Mouse (Mus musculus) heart, embryonic 12.5 days (tissue): ENCODE data around the gene Cables2. TPM values are rescaled to one million over a fixed set of nuclear protein-coding genes. Genes with fewer than 3 reads are reported as not detected.

ENCODE experiments used
- ATAC-seq: fragments of 200-750 bp; cut with Nextera tagmentation; 2 replicates; pipeline ENCODE4 v1.8.0; 2017; ENCODE audit warnings: moderate TSS enrichment, moderate library complexity; ENCODE audit not compliant: insufficient number of reproducible peaks, low FRiP score
- H3K27ac ChIP-seq: fragments of 300-500 bp; sonication (generic); 2 replicates; pipeline ENCODE4 v1.5.1; 2016; ENCODE audit warnings: mild to moderate bottlenecking, moderate library complexity; ENCODE audit not compliant: poor library complexity, severe bottlenecking
- H3K27me3 ChIP-seq: fragments of 300-500 bp; sonication (generic); replicated peaks from 2 replicates; pipeline ENCODE4 v1.6.1; 2016; ENCODE audit warnings: mild to moderate bottlenecking, moderate library complexity
- H3K36me3 ChIP-seq: fragments of 300-500 bp; sonication (generic); 2 replicates; pipeline ENCODE4 v1.6.1; 2016; ENCODE audit warnings: mild to moderate bottlenecking, moderate library complexity
- H3K4me1 ChIP-seq: fragments of 300-500 bp; sonication (generic); replicated peaks from 2 replicates; pipeline ENCODE4 v1.6.1; 2016; ENCODE audit warnings: mild to moderate bottlenecking
- H3K4me2 ChIP-seq: fragments of 300-500 bp; sonication (generic); 2 replicates; pipeline ENCODE4 v1.6.1; 2016; ENCODE audit warnings: mild to moderate bottlenecking, moderate library complexity
- H3K4me3 ChIP-seq: fragments of 300-500 bp; sonication (generic); 2 replicates; pipeline ENCODE4 v1.5.1; 2016; ENCODE audit warnings: mild to moderate bottlenecking
- H3K9ac ChIP-seq: fragments of 300-500 bp; sonication (generic); 2 replicates; pipeline ENCODE4 v1.6.1; 2016; ENCODE audit warnings: mild to moderate bottlenecking, moderate library complexity
- H3K9me3 ChIP-seq: fragments of 300-500 bp; sonication (generic); replicated peaks from 2 replicates; pipeline ENCODE4 v1.6.1; 2016; ENCODE audit warnings: mild to moderate bottlenecking, moderate library complexity
- WGBS: fragments of 180-500 bp; shearing (Covaris S2); methylation state at CpG from one replicate; pipeline ENCODE4 v1.1.7; 2016; 5-methylcytosine and 5-hydroxymethylcytosine counted together
- polyA plus RNA-seq: library from polyadenylated mRNA; unstranded; fragments of >200 nt; fragmentation: Nextera tagmentation; extraction: Ambion mirVana; gene quantifications from 2 replicates; pipeline ENCODE4 v1.2.1, GENCODE M21; 2016

The Cables2 gene
- 15.8 and 16.2 TPM in 2 replicates for polyA plus RNA-seq

GRCm38 (mm10) chr2:180273394-180274244 is at the start of gene Cables2:
Gene Cables2 (minus strand): TSS chr2:180273496.
- H3K4me3 ChIP-seq = peak within 1 kb of the TSS; percentile 83
- peaks cover 10% of the 10 kb centered on the region for H3K36me3 ChIP-seq
- no peaks in the 10 kb centered on the region for H3K27me3 ChIP-seq
- peak within 1 kb of the TSS; percentile 93 for H3K9ac ChIP-seq
- H3K4me1 ChIP-seq = peaks cover 56% of the 10 kb centered on the region
- 7% methylated on average over 68 of the region's 68 CpGs for WGBS
- no peaks in the 10 kb centered on the region for H3K9me3 ChIP-seq
- ATAC-seq = peak; percentile 93
- H3K27ac ChIP-seq = peak within 1 kb of the TSS; percentile 61; the same call in 1 of the 2 replicates
- peak within 1 kb of the TSS; percentile 94 for H3K4me2 ChIP-seq

DNA sequence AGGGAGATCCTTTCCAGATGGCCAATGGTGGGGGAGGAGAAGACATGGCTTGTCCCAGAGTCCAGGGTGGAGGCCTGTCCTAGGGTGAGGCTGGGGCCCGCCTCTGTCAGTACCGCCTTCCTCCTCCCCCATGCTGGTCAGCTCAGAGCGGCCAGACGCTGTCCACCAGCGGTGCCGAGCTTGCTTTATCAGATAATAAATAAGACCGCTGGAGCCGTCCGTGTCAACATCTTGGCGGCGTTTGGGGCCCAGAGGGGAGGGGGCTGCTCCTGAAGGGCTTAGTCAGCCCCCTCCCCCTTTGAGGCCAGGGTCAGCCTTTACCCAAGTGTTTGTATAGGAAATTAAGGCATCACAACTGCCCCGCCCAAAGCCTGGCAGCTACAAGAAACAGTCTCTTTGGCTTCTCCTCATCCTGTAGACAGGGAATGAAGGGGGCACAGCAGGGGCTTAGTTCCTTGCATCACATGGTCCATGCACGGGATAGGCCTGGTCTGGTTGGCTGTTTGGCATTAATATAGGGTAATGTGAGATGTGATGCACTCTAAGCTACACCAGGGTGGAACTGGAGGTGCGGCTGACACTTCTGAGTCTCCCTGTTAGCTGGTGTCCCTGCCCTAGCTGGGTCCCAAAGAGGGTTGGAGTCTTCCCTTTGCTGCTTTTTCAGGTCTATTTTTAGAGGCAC is 49.5 kb upstream of the Cables2 start:
- no peak overlapping the region for H3K4me3 ChIP-seq
- WGBS = 3% methylated on average over 14 of the region's 14 CpGs
- peak overlapping the region; percentile 55 for H3K4me2 ChIP-seq
- peak overlapping the region; percentile 87 for H3K27ac ChIP-seq
- no peak overlapping the region for H3K9ac ChIP-seq
- H3K4me1 ChIP-seq = peaks cover 72% of the 10 kb centered on the region
- no peaks in the 10 kb centered on the region for H3K27me3 ChIP-seq
- peak; percentile 82 for ATAC-seq
- H3K36me3 ChIP-seq = peaks cover 37% of the 10 kb centered on the region
- no peaks in the 10 kb centered on the region for H3K9me3 ChIP-seq

DNA sequence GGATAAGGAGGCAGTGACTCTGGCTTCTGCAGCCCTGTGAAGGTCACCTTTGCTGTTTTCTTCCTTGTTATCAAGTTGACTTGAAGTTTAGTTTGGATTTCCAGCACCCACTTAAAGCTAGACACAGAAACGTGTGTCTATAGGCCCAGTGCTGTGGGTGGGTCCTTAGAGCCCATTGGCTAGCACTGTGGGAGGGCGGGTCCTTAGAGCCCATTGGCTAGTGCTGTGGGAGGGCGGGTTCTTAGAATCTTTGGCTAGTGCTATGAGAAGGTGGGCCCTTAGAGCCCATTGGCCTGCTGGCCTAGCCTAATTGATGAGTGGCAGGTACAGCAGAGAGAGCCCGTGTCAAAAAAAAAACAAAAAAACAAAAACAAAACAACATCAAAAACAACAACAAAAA is 46.9 kb upstream of the Cables2 start:
- Histone ChIP-seq H3K4me2 (no peak overlapping the region), H3K4me1 (peaks cover 72% of the 10 kb centered on the region), H3K9ac (no peak overlapping the region), H3K27ac (peak overlapping the region; percentile 31), H3K36me3 (peaks cover 11% of the 10 kb centered on the region), H3K27me3 (no peaks in the 10 kb centered on the region), H3K9me3 (no peaks in the 10 kb centered on the region), H3K4me3 (no peak overlapping the region)
- no peak for ATAC-seq
- WGBS = 66% methylated on average over 4 of the region's 4 CpGs

DNA sequence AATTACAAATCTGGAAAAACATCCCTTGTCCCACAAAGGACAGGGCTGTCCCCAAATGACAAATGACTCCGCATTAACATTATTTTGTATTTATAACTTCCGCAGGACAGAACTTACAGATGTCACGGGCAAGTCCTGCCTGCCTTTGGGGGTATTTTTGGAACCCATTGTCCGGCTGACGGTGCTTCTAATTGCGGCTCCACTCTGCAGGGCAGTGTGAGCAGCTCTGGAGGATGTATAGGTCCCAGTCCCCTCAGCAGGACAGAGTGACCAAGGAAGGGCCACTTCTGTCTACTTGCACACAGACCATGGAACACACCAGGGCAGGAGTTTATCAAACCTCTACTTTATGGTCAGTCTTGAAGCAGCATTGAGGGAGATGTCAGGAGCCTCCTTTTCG is 44.3 kb upstream of the Cables2 start:
- H3K36me3 ChIP-seq = no peaks in the 10 kb centered on the region
- 48% methylated on average over 7 of the region's 7 CpGs for WGBS
- no peak overlapping the region for H3K4me2 ChIP-seq
- peaks cover 47% of the 10 kb centered on the region for H3K4me1 ChIP-seq
- H3K27ac ChIP-seq = peak overlapping the region; percentile 67
- H3K4me3 ChIP-seq = no peak overlapping the region
- no peak for ATAC-seq
- H3K9me3 ChIP-seq = no peaks in the 10 kb centered on the region
- H3K27me3 ChIP-seq = no peaks in the 10 kb centered on the region
- H3K9ac ChIP-seq = peak overlapping the region; percentile 53

- H3K36me3 ChIP-seq = no peaks in the 10 kb centered on the region
- ATAC-seq = no peak
- H3K27me3 ChIP-seq = no peaks in the 10 kb centered on the region
- no peak overlapping the region for H3K4me3 ChIP-seq
- WGBS = 80% methylated on average over 2 of the region's 2 CpGs
- no peaks in the 10 kb centered on the region for H3K9me3 ChIP-seq
- H3K4me1 ChIP-seq = peaks cover 40% of the 10 kb centered on the region
- no peak overlapping the region for H3K4me2 ChIP-seq
- H3K27ac ChIP-seq = no peak overlapping the region
- no peak overlapping the region for H3K9ac ChIP-seq
Observed at GRCm38 (mm10) chr2:180314292-180314691, 41.0 kb upstream of the Cables2 start.

DNA sequence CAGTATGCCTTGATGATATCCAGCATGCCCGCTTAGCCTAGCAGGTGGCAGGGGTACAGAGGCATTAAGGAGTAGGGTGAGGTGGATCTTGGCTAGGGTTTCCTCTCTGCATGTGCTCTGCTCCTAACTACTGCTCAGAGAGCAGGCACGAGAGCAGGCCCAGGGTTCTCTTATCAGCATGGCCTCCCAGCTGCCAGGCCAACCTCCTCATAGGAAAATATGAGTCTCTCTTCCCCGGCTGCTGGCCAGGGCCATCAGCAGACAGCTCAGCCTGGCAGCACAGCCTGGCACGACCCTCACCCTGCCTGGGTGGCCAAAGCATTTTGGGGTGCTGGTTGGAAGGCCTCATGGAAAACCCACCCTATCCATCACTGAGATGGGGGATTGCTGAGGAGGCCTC is 37.9 kb upstream of the Cables2 start:
- peak; percentile 52; the same call in 1 of the 2 replicates for ATAC-seq
- 0 out of 2 replicates have a peak overlapping the region, but pooled peaks have one; percentile 28 for H3K27ac ChIP-seq

GRCm38 (mm10) chr2:180307680-180308079 is 34.4 kb upstream of the Cables2 start:
- Histone ChIP-seq H3K9me3 (0 out of 2 replicates have a peak, but pooled peaks cover 4% of the 10 kb centered on the region), H3K4me1 (peaks cover 29% of the 10 kb centered on the region), H3K4me3 (no peak overlapping the region), H3K36me3 (no peaks in the 10 kb centered on the region), H3K4me2 (no peak overlapping the region), H3K27me3 (no peaks in the 10 kb centered on the region), H3K27ac (no peak overlapping the region), H3K9ac (no peak overlapping the region)
- ATAC-seq = no peak
- WGBS = 27% methylated on average over 2 of the region's 2 CpGs

More for the DNA sequence above, 37.9 kb upstream of the Cables2 start:
- H3K36me3 ChIP-seq = no peaks in the 10 kb centered on the region
- H3K9ac ChIP-seq = no peak overlapping the region
- WGBS = 28% methylated on average over 4 of the region's 4 CpGs
- H3K4me2 ChIP-seq = no peak overlapping the region
- H3K9me3 ChIP-seq = no peaks in the 10 kb centered on the region
- H3K4me1 ChIP-seq = peaks cover 23% of the 10 kb centered on the region
- H3K4me3 ChIP-seq = no peak overlapping the region
- no peaks in the 10 kb centered on the region for H3K27me3 ChIP-seq

DNA sequence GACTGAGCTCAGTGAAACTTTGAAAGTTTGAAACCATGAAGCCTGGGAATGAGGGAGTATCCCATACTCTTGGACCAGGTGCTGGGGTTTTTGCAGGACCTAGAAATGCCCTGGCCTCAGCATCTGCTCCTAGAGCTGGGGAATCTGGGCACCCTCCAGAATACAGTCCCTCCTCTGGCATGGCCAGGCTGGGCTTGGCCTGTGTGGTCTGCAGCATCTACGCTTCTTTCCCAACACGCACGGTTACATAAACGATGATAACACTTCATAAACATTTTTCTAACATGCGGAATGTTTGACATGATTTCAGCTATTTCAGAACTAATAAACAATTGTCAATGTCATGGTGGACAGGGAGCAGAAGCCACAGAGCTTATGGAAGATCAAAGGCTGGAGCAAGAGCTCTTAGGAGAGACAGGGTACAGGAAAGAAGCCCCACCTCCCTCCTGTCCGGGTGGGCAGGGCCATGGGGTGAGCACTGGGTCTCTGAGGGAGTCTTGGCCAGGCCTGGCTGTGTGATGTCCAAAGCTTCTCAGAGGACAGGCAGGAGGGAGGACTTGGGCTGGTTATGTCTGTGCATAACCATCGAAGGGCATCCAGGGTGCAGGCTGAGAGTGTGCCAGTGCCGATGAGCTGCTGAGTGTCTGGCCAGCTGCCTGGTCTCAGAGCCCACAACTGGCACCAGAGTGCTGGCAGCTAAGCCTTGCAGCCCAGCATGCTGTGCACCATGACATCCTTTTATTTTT is 33.3 kb upstream of the Cables2 start:
- H3K9ac ChIP-seq = no peak overlapping the region
- H3K36me3 ChIP-seq = no peaks in the 10 kb centered on the region
- no peak overlapping the region for H3K27ac ChIP-seq
- H3K9me3 ChIP-seq = peaks cover 11% of the 10 kb centered on the region
- 74% methylated on average over 8 of the region's 8 CpGs for WGBS
- H3K4me1 ChIP-seq = peaks cover 27% of the 10 kb centered on the region
- H3K4me2 ChIP-seq = no peak overlapping the region
- H3K27me3 ChIP-seq = no peaks in the 10 kb centered on the region
- H3K4me3 ChIP-seq = no peak overlapping the region
- no peak for ATAC-seq

GRCm38 (mm10) chr2:180306009-180306408 is 32.7 kb upstream of the Cables2 start:
- Histone ChIP-seq H3K36me3 (no peaks in the 10 kb centered on the region), H3K4me1 (peaks cover 21% of the 10 kb centered on the region), H3K4me2 (no peak overlapping the region), H3K4me3 (no peak overlapping the region), H3K9me3 (peaks cover 16% of the 10 kb centered on the region), H3K27ac (no peak overlapping the region), H3K27me3 (no peaks in the 10 kb centered on the region), H3K9ac (no peak overlapping the region)
- no peak for ATAC-seq
- 65% methylated on average over 2 of the region's 2 CpGs for WGBS

DNA sequence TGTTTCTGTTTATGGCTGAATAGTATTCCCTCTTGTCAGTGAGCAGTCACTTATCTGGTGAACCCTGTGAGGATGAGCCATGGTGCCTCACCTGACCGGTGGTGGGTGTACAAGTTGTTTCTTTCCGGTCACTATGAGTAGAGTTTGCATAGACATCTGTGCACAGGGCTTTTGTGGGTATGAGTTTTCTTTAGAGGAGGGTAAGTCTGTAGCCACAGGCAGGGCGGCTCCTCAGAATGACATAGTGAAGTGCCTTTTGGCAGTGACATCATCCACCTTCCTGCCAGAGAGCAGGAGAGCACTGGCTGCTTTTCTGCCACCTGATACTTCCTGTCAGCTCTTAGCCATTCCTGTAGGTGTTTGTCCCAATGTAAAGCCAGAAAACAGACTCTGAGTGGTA is 32.2 kb upstream of the Cables2 start:
- peaks cover 20% of the 10 kb centered on the region for H3K4me1 ChIP-seq
- H3K9me3 ChIP-seq = peaks cover 16% of the 10 kb centered on the region
- no peak for ATAC-seq
- H3K4me2 ChIP-seq = no peak overlapping the region
- 69% methylated on average over 3 of the region's 3 CpGs for WGBS
- H3K27ac ChIP-seq = no peak overlapping the region
- H3K27me3 ChIP-seq = no peaks in the 10 kb centered on the region
- no peak overlapping the region for H3K9ac ChIP-seq
- no peak overlapping the region for H3K4me3 ChIP-seq
- H3K36me3 ChIP-seq = no peaks in the 10 kb centered on the region

GRCm38 (mm10) chr2:180304554-180304953 is 31.3 kb upstream of the Cables2 start:
- H3K4me3 ChIP-seq = no peak overlapping the region
- ATAC-seq = no peak
- peaks cover 16% of the 10 kb centered on the region for H3K9me3 ChIP-seq
- H3K4me1 ChIP-seq = peaks cover 26% of the 10 kb centered on the region
- H3K36me3 ChIP-seq = no peaks in the 10 kb centered on the region
- H3K9ac ChIP-seq = no peak overlapping the region
- no peak overlapping the region for H3K4me2 ChIP-seq
- 58% methylated on average over 4 of the region's 4 CpGs for WGBS
- no peaks in the 10 kb centered on the region for H3K27me3 ChIP-seq
- H3K27ac ChIP-seq = no peak overlapping the region
